Mouse (Mus musculus): ENCODE results near the gene Gm21994.
"Not testable (repeated sequence)": the region's sequence is repeated elsewhere in the genome, so short reads cannot be mapped to it uniquely, and the experiment has no call there.

Gm21994 gene

GRCm38 (mm10) chr2:150255491-150255890 lies at the start of gene Gm21994:
TSS of gene Gm21994 (minus strand) at chr2:150255591.
- not testable (repeated sequence) for DNase-seq

DNA sequence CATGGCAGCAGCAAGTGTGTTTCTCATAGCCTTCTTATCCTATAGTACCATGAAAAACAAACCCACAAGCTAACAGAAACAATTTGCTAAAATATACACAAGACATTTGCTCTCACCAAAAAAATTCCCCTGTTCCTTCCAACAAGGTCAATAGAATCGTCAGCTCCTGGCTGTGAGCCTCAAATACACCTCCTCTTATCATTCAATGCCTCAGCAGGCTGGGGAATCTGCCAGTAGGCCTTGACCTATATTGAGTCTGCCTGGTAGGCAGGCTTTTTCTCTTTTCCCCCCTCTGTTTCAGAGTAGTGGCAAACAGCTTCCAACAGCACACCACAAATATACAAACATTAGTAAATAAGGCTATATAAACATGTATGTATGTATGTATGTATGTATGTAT lies 43.7 kb upstream of the Gm21994 start:
- no peak for DNase-seq

DNA sequence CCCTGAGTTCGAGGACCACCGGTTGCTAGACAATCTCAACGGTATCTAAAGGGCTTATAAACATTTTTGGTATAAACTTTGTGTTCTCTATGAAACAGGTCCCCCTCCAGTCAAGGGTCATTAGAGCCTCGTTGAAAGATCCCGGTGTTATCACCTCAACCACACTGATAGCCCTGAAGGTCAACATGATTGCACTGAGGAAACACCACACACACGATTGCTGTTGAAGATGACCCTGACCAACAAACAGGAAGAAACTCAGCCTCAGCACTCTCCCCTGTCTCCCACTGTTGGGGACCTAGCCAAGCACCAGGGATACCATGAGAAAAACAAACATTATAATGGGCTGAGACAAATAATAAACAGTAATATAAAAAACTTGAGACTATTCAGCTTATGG lies 38.3 kb upstream of the Gm21994 start:
- no peak for DNase-seq

DNA sequence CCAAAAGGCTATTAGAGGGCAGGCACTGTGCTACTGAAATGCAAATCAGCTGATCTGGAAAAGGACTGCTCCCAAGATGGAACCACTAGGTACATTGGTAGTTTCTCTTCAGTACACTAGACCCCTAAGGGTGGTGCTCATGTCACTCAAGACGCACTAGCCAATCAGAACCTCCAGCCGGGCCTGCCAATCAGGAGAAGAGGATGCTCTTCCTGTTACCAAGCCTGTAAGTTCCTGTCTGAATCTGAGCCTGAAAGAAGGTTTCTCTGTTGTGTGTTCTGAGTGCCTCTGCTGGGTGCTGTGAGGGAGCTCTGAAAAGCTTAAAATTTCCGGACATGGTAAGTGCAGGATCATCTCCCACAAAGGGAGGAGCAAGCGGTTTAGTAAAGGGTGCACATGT lies 1.9 kb upstream of the Gm21994 start, which contains the start of gene Gm14124:
Gene Gm14124, plus strand, starts transcription at position 227 of the 400 bp plus-strand sequence.
- DNase-seq: not testable (repeated sequence)

- DNase-seq: not testable (repeated sequence)
Observed at GRCm38 (mm10) chr2:150256861-150257260, 1.5 kb upstream of the Gm21994 start.

DNA sequence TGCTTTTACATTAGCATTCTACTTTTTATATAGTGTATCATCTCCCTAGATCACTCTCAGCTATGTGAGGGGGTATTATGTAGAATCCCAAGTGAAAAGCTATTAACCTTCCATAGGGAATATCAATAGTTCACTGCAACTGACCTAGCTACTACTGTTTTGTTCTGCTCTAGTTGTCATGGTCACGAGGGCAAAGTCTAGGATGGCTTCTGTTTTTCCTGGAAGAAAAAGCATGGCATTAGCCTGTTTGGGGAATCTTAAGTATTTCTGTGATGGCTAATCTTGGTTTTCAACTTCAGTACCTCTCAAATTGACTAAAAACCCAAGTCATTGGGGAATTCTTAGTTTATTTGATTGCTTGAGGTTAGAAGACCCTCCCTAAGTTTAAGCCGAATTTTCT lies 12.2 kb downstream of the Gm21994 start:
- peak; percentile 32 to 36 for DNase-seq

DNA sequence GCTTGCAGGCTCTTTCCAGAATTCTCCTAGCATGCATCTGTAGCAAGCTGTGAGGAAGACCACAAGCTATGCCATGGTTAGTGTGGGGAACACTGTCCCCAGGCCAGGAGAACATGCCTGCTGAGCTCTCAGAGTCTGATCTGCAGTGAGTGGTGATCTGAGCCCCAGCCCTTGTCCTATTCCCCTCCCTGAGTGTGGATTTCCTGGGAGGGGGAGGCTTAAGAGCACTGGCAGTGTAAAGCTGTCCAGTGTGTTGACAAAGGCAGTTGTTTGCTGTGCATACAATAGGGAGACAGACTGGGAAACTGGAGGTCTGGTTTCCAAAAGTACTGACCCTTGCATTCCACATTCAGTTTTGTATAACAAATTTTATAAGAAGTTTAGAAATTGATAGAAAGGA lies 32.1 kb downstream of the Gm21994 start:
- not testable (repeated sequence) for DNase-seq

DNA sequence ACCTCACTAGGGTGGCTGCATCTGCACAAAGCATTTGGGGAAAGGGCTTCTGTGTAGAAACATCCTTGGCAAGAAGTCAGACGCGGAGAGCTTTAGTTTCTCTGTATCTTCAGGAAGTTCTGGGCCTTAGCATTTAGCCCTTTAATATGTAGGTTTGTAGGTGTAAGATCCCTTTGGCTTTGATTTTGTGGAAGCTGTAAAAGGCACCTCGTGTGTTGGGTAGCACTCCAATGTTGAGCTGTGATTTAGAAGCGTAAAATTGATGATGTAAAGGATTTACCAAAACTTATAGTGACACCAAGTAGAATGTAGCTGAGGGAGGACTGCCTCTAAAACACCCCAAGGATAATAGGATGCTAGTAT lies 37.0 kb downstream of the Gm21994 start:
- DNase-seq: not testable (repeated sequence)

DNA sequence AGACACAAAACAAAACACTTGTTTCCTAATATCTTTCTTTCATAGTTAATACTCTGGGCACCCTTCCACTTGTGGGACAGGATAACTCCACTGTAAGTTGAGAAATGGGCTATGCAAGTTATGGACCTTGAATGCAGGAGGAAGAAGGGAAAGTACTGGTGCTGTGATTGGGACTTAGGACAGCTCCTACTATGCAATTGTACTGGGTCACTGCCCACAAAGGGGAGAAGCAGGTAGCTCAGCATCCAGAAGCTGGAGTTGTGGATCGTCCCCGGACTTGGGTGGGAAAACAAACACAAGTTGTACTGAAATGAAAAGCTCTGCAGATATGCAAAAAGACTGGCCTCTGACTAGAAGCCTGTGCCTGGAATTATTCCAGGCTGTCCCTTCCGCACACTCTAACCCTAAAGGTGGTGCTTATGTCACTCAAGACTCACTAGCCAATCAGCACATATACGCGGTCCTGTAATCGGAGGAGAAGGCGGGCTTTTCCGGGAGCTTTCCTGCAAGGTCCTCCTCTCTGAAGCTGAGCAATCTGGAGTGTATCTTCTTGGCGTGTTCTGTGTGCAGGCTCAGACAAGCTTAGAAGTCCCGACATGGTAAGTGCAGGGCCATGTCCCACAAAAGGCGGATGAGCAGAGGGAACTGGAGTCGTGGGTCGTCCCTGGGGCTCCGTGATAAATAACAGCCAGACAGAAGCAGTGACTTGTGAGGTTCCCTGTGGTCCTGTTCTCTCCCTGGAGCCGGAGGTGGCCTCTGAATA lies 37.6 kb downstream of the Gm21994 start, which contains the start of gene Zfp937:
Gene Zfp937, plus strand, starts transcription at position 474 of the 763 bp plus-strand sequence.
- DNase-seq: peak; percentile 86 to 91

Measured in kidney, postnatal 36 days (tissue).